Comparison of ENCODE assay signal across 8 mouse cellular contexts in the genomic region with DNA sequence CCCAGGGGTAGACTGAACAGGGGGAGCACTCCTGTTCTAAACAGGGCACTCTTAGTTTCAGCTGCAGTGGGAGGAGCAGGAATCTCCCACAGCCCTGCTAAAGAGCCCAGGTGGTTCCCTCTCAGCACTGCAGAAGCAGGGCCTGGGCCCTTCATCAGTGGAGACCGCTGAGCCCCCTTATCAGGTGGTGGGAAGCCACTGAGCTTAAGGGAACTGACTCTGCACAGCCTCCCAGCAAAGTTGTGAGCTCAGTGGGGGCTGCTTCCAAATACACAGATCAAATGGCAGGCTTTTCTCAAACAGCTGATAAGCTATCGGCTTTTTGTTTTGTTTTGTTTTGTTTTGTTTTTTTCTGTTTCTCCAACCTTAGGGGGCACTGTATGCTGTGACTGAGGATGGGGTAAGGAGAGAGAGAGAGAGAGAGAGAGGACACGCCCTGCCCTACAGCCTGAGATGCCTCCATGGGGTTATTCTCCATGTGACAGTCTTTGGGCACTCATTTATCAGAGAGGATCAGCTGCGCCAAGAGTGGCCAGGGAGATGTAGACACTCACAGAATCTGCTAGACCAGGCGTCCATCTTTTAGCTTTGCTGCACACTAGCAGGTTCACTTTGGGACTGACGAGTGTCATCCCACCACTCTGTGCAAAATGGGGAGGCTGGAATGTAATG.
DNase-seq lines count a peak whose midpoint lies in the region; ATAC-seq and TF ChIP-seq lines count a peak whose summit lies in the region.

No protein-coding gene starts in this region.

- no peak for TF ChIP-seq CTCF in heart, adult 2 months (IDR thresholded peaks at IDR 0.05)
- TF ChIP-seq CTCF in bone marrow, adult 2 months (IDR thresholded peaks at IDR 0.05; ENCODE audit: control insufficient read depth, insufficient read depth, low read length) = no peak

- no peak overlapping the region for H3K4me3 ChIP-seq in heart, embryonic 11.5 days (ENCODE audit: low read depth, low read length)
- no peak overlapping the region for H3K4me3 ChIP-seq in heart, adult 2 months
- H3K4me3 ChIP-seq in bone marrow, adult 2 months (replicated peaks; ENCODE audit: control insufficient read depth, low read depth, low read length) = peak overlapping the region; percentile 34
- peak overlapping the region; percentile 6; the same call in 1 of the 2 replicates for H3K4me3 ChIP-seq in forebrain, embryonic 16.5 days (replicated peaks; ENCODE audit: low read length)

- peaks cover 35% of the 10 kb centered on the region for H3K4me1 ChIP-seq in heart, embryonic 11.5 days (ENCODE audit: control insufficient read depth, insufficient read depth, low read length)
- peaks cover 6% of the 10 kb centered on the region for H3K4me1 ChIP-seq in heart, adult 2 months (ENCODE audit: control insufficient read depth, insufficient read depth, low read length)
- peaks cover 2% of the 10 kb centered on the region for H3K4me1 ChIP-seq in bone marrow, adult 2 months (ENCODE audit: control insufficient read depth, insufficient read depth, low read length)
- H3K4me1 ChIP-seq in forebrain, embryonic 16.5 days (replicated peaks; ENCODE audit: control insufficient read depth, insufficient read depth, low read length) = peaks cover 30% of the 10 kb centered on the region

- H3K27ac ChIP-seq in heart, embryonic 11.5 days (ENCODE audit: low read depth, low read length) = no peak overlapping the region
- H3K27ac ChIP-seq in heart, adult 2 months = no peak overlapping the region
- 0 out of 2 replicates have a peak overlapping the region, but pooled peaks have one; percentile 5 for H3K27ac ChIP-seq in bone marrow, adult 2 months (ENCODE audit: control insufficient read depth, insufficient read depth, low read depth, low read length, poor library complexity)
- no peak overlapping the region for H3K27ac ChIP-seq in forebrain, embryonic 16.5 days (ENCODE audit: low read length)

- ATAC-seq in heart, embryonic 11.5 days (replicated peaks; ENCODE audit: insufficient number of reproducible peaks, low FRiP score, low TSS enrichment) = no peak
- ATAC-seq in forebrain, embryonic 16.5 days = no peak
- peak; percentile 45 for ATAC-seq in megakaryocyte progenitor cell, adult 5-6 weeks (replicated peaks; ENCODE audit: poor library complexity)

- no peaks in the 10 kb centered on the region for H3K9me3 ChIP-seq in heart, embryonic 11.5 days (replicated peaks; ENCODE audit: control insufficient read depth, low read length)
- H3K9me3 ChIP-seq in forebrain, embryonic 16.5 days (ENCODE audit: control insufficient read depth, low read length) = no peaks in the 10 kb centered on the region

- no peak for DNase-seq in heart, adult 2 months
- no peak for DNase-seq in layer of hippocampus, adult 11-12 months (ENCODE audit: low spot score)
- DNase-seq in adrenal gland, postnatal 36 days = no peak
- no peak for DNase-seq in lung, postnatal 25 days (ENCODE audit: low spot score)

- TF ChIP-seq POLR2A in heart, adult 2 months (IDR thresholded peaks at IDR 0.05; ENCODE audit: insufficient read depth, low read depth, low read length) = no peak
- no peak for TF ChIP-seq POLR2A in bone marrow, adult 2 months (IDR thresholded peaks at IDR 0.05; ENCODE audit: borderline replicate concordance, control insufficient read depth, low read depth, low read length)

- H3K36me3 ChIP-seq in heart, embryonic 11.5 days (ENCODE audit: control insufficient read depth, insufficient read depth, low read length) = no peaks in the 10 kb centered on the region
- H3K36me3 ChIP-seq in heart, adult 2 months (ENCODE audit: control insufficient read depth, insufficient read depth, low read length) = no peaks in the 10 kb centered on the region
- H3K36me3 ChIP-seq in forebrain, embryonic 16.5 days (ENCODE audit: control insufficient read depth, insufficient read depth) = no peaks in the 10 kb centered on the region

- TF ChIP-seq EP300 in heart, adult 2 months (IDR thresholded peaks at IDR 0.05; ENCODE audit: insufficient read depth, low read depth, low read length) = no peak

- H3K79me2 ChIP-seq in heart, adult 2 months (replicated peaks; ENCODE audit: control insufficient read depth, insufficient read depth, low read length) = no peaks in the 10 kb centered on the region

- H3K27me3 ChIP-seq in heart, embryonic 11.5 days (ENCODE audit: control insufficient read depth, insufficient read depth, low read length) = 0 out of 2 replicates have a peak, but pooled peaks cover 3% of the 10 kb centered on the region
- H3K27me3 ChIP-seq in heart, adult 2 months (ENCODE audit: control insufficient read depth, insufficient read depth, low read length) = no peaks in the 10 kb centered on the region
- peaks cover 4% of the 10 kb centered on the region; the same call in 1 of the 2 replicates for H3K27me3 ChIP-seq in forebrain, embryonic 16.5 days (replicated peaks; ENCODE audit: control insufficient read depth, insufficient read depth, low read length)

- intact Hi-C loops in heart, adult 2 months (cut with DNase I) = no loop called here

- peak overlapping the region; percentile 80; the same call in 1 of the 2 replicates for H3K4me2 ChIP-seq in heart, embryonic 11.5 days
- H3K4me2 ChIP-seq in forebrain, embryonic 16.5 days (ENCODE audit: low read length) = peak overlapping the region; percentile 90

- 36% methylated on average over 6 of the region's 6 CpGs for WGBS in heart, embryonic 11.5 days (ENCODE audit: insufficient replicate concordance)
- WGBS in heart, adult 2 months = 84% methylated on average over 6 of the region's 6 CpGs
- 30% methylated on average over 6 of the region's 6 CpGs for WGBS in bone marrow, adult 2 months
- 68% methylated on average over 6 of the region's 6 CpGs for WGBS in forebrain, embryonic 16.5 days

- H3K9ac ChIP-seq in heart, embryonic 11.5 days (ENCODE audit: low read depth, low read length) = no peak overlapping the region
- no peak overlapping the region for H3K9ac ChIP-seq in heart, adult 2 months (ENCODE audit: low read depth, low read length)
- no peak overlapping the region for H3K9ac ChIP-seq in forebrain, embryonic 16.5 days (replicated peaks; ENCODE audit: low read depth, low read length)

Comparison
In these comparisons a context has a peak if more than half of its experiments do, and no peak if none do; other contexts are left out.
1. H3K4me3 ChIP-seq: peak in bone marrow, adult 2 months (single experiment) and forebrain, embryonic 16.5 days (single experiment); none in heart, embryonic 11.5 days (single experiment) and heart, adult 2 months (single experiment).